Mouse (Mus musculus) CH12.LX (cell line): ENCODE data around the gene Idh1. TPM values are rescaled to one million over a fixed set of nuclear protein-coding genes. Genes with fewer than 3 reads are reported as not detected.
A peak's percentile ranks its signal among the peaks of the same experiment; 100 is the strongest.

Experiments
- DNase-seq: peaks from one replicate; pipeline ENCODE4 v3.0.0-alpha.2; 2013; ENCODE audit errors: extremely low read depth
- H3K27ac ChIP-seq: 2 replicates; pipeline ENCODE4 v1.5.1; 2012; ENCODE audit warnings: low read depth, mild to moderate bottlenecking, control low read depth, moderate library complexity; ENCODE audit not compliant: insufficient read depth
- H3K27me3 ChIP-seq: replicated peaks from 2 replicates; pipeline ENCODE3; 2012; ENCODE audit warnings: inconsistent platforms
- H3K36me3 ChIP-seq, 2 experiments: replicated peaks in 1 of 2; 2 replicates each; pipeline versions ENCODE3 to v1.6.1; 2012; ENCODE audit warnings: inconsistent platforms in 1 of 2, low read length in 1 of 2, mild to moderate bottlenecking in 1 of 2, mixed read lengths in 1 of 2, moderate library complexity in 1 of 2; ENCODE audit not compliant: control insufficient read depth in 1 of 2, insufficient read depth in 1 of 2
- H3K4me1 ChIP-seq, 2 experiments: 2 replicates each; pipeline ENCODE4 v1.6.1; 2012; ENCODE audit warnings: inconsistent platforms in 1 of 2, moderate library complexity in 1 of 2; ENCODE audit not compliant: insufficient read depth in 2 of 2, control insufficient read depth in 1 of 2
- H3K4me2 ChIP-seq: 2 replicates; pipeline ENCODE4 v1.6.1; 2012; ENCODE audit warnings: low read depth, mild to moderate bottlenecking, control low read depth; ENCODE audit not compliant: poor library complexity, insufficient read depth, severe bottlenecking
- H3K4me3 ChIP-seq, 3 experiments: fragments of 150-350 bp in 1 of 3; sonication (generic) in 1 of 3; replicated peaks in 1 of 3; 2 replicates each; pipeline versions ENCODE3 to v1.5.1; 2011 to 2012; ENCODE audit warnings: low read depth in 2 of 3, low read length in 2 of 3, mild to moderate bottlenecking in 2 of 3, moderate library complexity in 2 of 3, control low read depth in 1 of 3, improper control_type of control experiment in 1 of 3, inconsistent platforms in 1 of 3, mixed read lengths in 1 of 3; ENCODE audit not compliant: poor library complexity in 1 of 3
- H3K79me2 ChIP-seq: replicated peaks from 2 replicates; pipeline ENCODE4 v1.6.1; 2012; ENCODE audit warnings: mild to moderate bottlenecking, moderate library complexity; ENCODE audit not compliant: control insufficient read depth, poor library complexity, insufficient read depth, severe bottlenecking; ENCODE audit errors: extremely low read depth
- H3K9ac ChIP-seq: 2 replicates; pipeline ENCODE4 v1.6.1; 2012; ENCODE audit warnings: low read depth, mild to moderate bottlenecking, control low read depth, moderate library complexity; ENCODE audit not compliant: insufficient read depth
- H3K9me3 ChIP-seq: replicated peaks from 2 replicates; pipeline ENCODE3; 2012; ENCODE audit warnings: low read length, inconsistent platforms, mixed read lengths
- CHD1 ChIP-seq: IDR thresholded peaks from 2 replicates; pipeline ENCODE4 v1.6.1; 2012; ENCODE audit warnings: low read depth, low read length, improper control_type of control experiment, inconsistent platforms
- CTCF ChIP-seq, 2 experiments: IDR thresholded peaks in 1 of 2; conservative IDR thresholded peaks in 1 of 2; 2 replicates each; pipeline ENCODE4 v1.5.1; 2011 to 2012; ENCODE audit warnings: low read depth in 2 of 2, low read length in 2 of 2, improper control_type of control experiment in 1 of 2, inconsistent platforms in 1 of 2, mild to moderate bottlenecking in 1 of 2, moderate library complexity in 1 of 2
- ELF1 ChIP-seq: IDR thresholded peaks from 2 replicates; pipeline ENCODE4 v1.6.1; 2014; ENCODE audit warnings: low read depth, mild to moderate bottlenecking, inconsistent platforms, low read length, improper control_type of control experiment
- ETS1 ChIP-seq: conservative IDR thresholded peaks from 2 replicates; pipeline ENCODE4 v1.6.1; 2012; ENCODE audit warnings: low read depth, mild to moderate bottlenecking, inconsistent platforms, low read length, improper control_type of control experiment, moderate library complexity
- HCFC1 ChIP-seq: IDR thresholded peaks from 2 replicates; pipeline ENCODE4 v1.6.1; 2012; ENCODE audit warnings: low read depth, mild to moderate bottlenecking, inconsistent platforms, low read length, improper control_type of control experiment
- JUND ChIP-seq: conservative IDR thresholded peaks from 2 replicates; pipeline ENCODE4 v1.6.1; 2011; ENCODE audit warnings: low read depth, low read length, improper control_type of control experiment
- MAX ChIP-seq: IDR thresholded peaks from 2 replicates; pipeline ENCODE4 v1.6.1; 2011; ENCODE audit warnings: low read length, improper control_type of control experiment
- MAZ ChIP-seq: IDR thresholded peaks from 2 replicates; pipeline ENCODE4 v1.6.1; 2012; ENCODE audit warnings: low read depth, mild to moderate bottlenecking, inconsistent platforms, low read length, improper control_type of control experiment, moderate library complexity
- MXI1 ChIP-seq: IDR thresholded peaks from 2 replicates; pipeline ENCODE4 v1.6.1; 2011; ENCODE audit warnings: mild to moderate bottlenecking, low read depth, low read length, improper control_type of control experiment
- MYC ChIP-seq: IDR thresholded peaks from 2 replicates; pipeline ENCODE4 v1.6.1; 2011; ENCODE audit warnings: low read depth, mild to moderate bottlenecking, improper control_type of control experiment, low read length
- NRF1 ChIP-seq: IDR thresholded peaks from 2 replicates; pipeline ENCODE4 v1.6.1; 2014; ENCODE audit warnings: low read depth, mild to moderate bottlenecking, inconsistent platforms, low read length, improper control_type of control experiment, moderate library complexity
- PAX5 ChIP-seq: IDR thresholded peaks from 2 replicates; pipeline ENCODE4 v1.6.1; 2012; ENCODE audit warnings: low read length, inconsistent platforms, mixed read lengths
- TBP ChIP-seq: conservative IDR thresholded peaks from 2 replicates; pipeline ENCODE4 v1.6.1; 2011; ENCODE audit warnings: low read depth, low read length, improper control_type of control experiment
- ZKSCAN1 ChIP-seq: IDR thresholded peaks from 2 replicates; pipeline ENCODE4 v1.6.1; 2012; ENCODE audit warnings: low read depth, inconsistent platforms, low read length, improper control_type of control experiment, borderline replicate concordance
- ZNF384 ChIP-seq: IDR thresholded peaks from 2 replicates; pipeline ENCODE4 v1.6.1; 2012; ENCODE audit warnings: low read depth, low read length, improper control_type of control experiment, inconsistent platforms
- dilution Hi-C: fragments of 300-500 bp; cut with MboI; formaldehyde crosslinking; loops from 2 replicates; pipeline ENCODE4 v1.14.3; 2020; ENCODE audit warnings: low sequenced_read_pairs; ENCODE audit not compliant: extremely low pct_unique_long_range_greater_than_20kb, extremely low pct_ligation_motif_present
- in situ Hi-C: fragments of 300-500 bp; cut with MboI; formaldehyde crosslinking; loops from 3 replicates; pipeline ENCODE4 v1.14.3; 2019; ENCODE audit warnings: low sequenced_read_pairs, low pct_ligation_motif_present, low pct_unique_long_range_greater_than_20kb, mixed read lengths
- polyA plus RNA-seq: library from polyadenylated mRNA; unstranded; fragments of >175 nt; gene quantifications from 2 replicates; pipeline ENCODE4 v1.2.1, GENCODE M21; 2012; ENCODE audit warnings: low read depth; ENCODE audit not compliant: insufficient read length
- total RNA-seq, 2 experiments: library from RNA; depleted of rRNA; stranded (reverse); fragments of 300-350 nt in 1 of 2; fragments of >200 nt in 1 of 2; gene quantifications; 2 replicates each; pipeline ENCODE4 v1.2.3; 2012 to 2014

Idh1 gene
- total and polyA plus RNA-seq, 3 experiments: 9.3 to 23.4 (median 11.1) TPM

- no peak overlapping the region for H3K27ac ChIP-seq
- dilution Hi-C loops: no loop called here
- peaks cover 0 to 42% of the 10 kb centered on the region in 2 experiments for H3K36me3 ChIP-seq
- no peaks in the 10 kb centered on the region for H3K4me1 ChIP-seq
- H3K27me3 ChIP-seq: no peaks in the 10 kb centered on the region
- no peak overlapping the region for H3K9ac ChIP-seq
- no peaks in the 10 kb centered on the region for H3K79me2 ChIP-seq
- no peak overlapping the region for H3K4me2 ChIP-seq
- TF ChIP-seq CTCF (conservative IDR thresholded peaks at IDR 0.05 in 1 of 2, IDR thresholded peaks at IDR 0.05 in 1 of 2; ENCODE audit: low read depth in 2 of 2, low read length in 2 of 2): peak in 1 of 2 experiments; percentile 11; a peak in 1 of 4 replicates
- TF ChIP-seq MYC: no peak
- TF ChIP-seq JUND: no peak
- H3K9me3 ChIP-seq: no peaks in the 10 kb centered on the region
- in situ Hi-C loops: no loop called here
- H3K4me3 ChIP-seq: no peak overlapping the region
- no peak for DNase-seq
Measured at GRCm38 (mm10) chr1:65162210-65162609, 24.1 kb downstream of the Idh1 start.

- Histone ChIP-seq H3K27ac (no peak overlapping the region), H3K79me2 (no peaks in the 10 kb centered on the region), H3K9ac (no peak overlapping the region), H3K27me3 (no peaks in the 10 kb centered on the region), H3K4me3 (no peak overlapping the region), H3K4me1 (no peaks in the 10 kb centered on the region), H3K9me3 (no peaks in the 10 kb centered on the region), H3K36me3 (peaks cover 0 to 13% of the 10 kb centered on the region in 2 experiments), H3K4me2 (no peak overlapping the region)
- in situ Hi-C loops: no loop called here
- DNase-seq: no peak
- TF ChIP-seq ZNF384 (no peak), HCFC1 (no peak), CHD1 (no peak), NRF1 (no peak), ETS1 (no peak), MAX (no peak), MXI1 (no peak), ZKSCAN1 (no peak), ELF1 (no peak)
- dilution Hi-C loops: no loop called here
Measured at GRCm38 (mm10) chr1:65156111-65156510, 30.2 kb downstream of the Idh1 start.

- Histone ChIP-seq H3K27ac (no peak overlapping the region), H3K36me3 (peaks cover 0 to 4% of the 10 kb centered on the region in 2 experiments), H3K4me1 (no peaks in the 10 kb centered on the region), H3K4me2 (no peak overlapping the region), H3K79me2 (no peaks in the 10 kb centered on the region), H3K4me3 (no peak overlapping the region), H3K9ac (no peak overlapping the region), H3K27me3 (no peaks in the 10 kb centered on the region), H3K9me3 (peaks cover 5% of the 10 kb centered on the region)
- TF ChIP-seq PAX5 (no peak), TBP (no peak), MAZ (no peak)
- dilution Hi-C loops (no loop called here), in situ Hi-C loops (no loop called here)
- no peak for DNase-seq
Measured at GRCm38 (mm10) chr1:65154814-65155213, 31.5 kb downstream of the Idh1 start.
